Comparison of ENCODE assay signal across 8 mouse cellular contexts in the genomic region with DNA sequence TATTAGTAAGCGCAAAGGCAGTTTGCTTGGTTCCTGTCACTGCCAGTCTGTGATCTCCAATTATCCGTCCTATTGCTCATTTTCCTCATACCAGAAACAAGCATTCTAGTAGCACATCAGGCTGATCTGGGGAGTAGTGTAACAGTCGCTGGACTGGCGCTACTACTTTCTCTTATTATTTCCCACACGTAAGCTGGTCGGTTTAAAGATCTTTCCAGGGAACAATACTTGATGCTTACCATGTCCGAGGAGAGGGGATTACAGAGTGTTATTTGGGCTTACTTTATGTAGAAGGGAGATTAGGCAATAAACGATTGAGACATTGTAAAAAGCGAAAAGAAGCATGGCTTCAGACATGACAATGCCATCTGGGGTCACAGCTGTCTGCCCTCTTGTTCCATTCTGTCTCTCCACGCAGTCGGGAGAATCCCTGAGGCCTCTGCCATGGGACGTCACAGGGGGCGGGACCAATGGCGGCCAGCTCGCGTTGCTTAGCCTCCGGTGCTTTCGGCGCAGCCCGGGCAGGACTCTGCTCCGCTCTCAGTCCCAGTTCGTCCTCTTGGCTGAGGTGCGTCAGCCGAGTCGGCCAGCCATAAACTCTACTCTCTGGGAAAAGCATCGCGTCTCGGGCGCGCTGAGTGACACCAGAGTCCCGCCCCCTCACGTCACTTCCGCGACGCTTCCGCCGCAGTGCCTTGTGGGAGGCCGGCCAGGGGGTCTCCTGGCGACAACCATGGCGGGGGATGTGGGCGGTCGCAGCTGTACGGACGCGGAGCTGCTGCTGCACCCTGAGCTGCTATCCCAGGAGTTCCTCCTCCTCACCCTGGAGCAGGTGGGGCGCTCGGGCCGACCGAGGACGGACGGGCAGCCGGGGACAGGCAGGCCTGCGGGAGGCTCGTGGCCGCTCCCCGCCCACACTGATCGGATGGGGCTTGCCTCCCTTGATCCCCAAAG. TPM values are rescaled to one million over a fixed set of nuclear protein-coding genes. Genes with fewer than 3 reads are reported as not detected.
A peak's percentile ranks its signal among the peaks of the same experiment; 100 is the strongest.
DNase-seq lines count a peak whose midpoint lies in the region; ATAC-seq lines count a peak whose summit lies in the region.

A gene (minus strand): TSS at position 607 of the 954 bp plus-strand sequence.
A gene (plus strand): TSS at position 680 of the 954 bp plus-strand sequence.

- intact Hi-C loops in gastrocnemius, postnatal 14 days (cut with DNase I; ENCODE audit: low total_unique reads) = no loop called here
- intact Hi-C loops in left cerebral cortex, postnatal 14 days (cut with DNase I) = no loop called here

- DNase-seq in adrenal gland, adult (ENCODE audit: inconsistent age in 2 of 2, low spot score in 1 of 2) = peak; percentile 94 to 98
- peak; percentile 96 for DNase-seq in embryo, embryonic 10.5 days (ENCODE audit: low spot score)
- DNase-seq in gastrocnemius, postnatal 14 days = peak; percentile 90
- DNase-seq in left cerebral cortex, postnatal 14 days (ENCODE audit: low spot score in 2 of 2) = peak; percentile 90 to 93
- DNase-seq in mesoderm, embryonic 11.5 days (ENCODE audit: low read depth, low spot score) = peak; percentile 94
- DNase-seq in right cerebral cortex, postnatal 36 days (ENCODE audit: low spot score in 2 of 2) = peak; percentile 87 to 90
- peak; percentile 93 for DNase-seq in yolk sac, embryonic 10.5 days (ENCODE audit: low spot score)

- peak; percentile 91 for ATAC-seq in inflammation-experienced regulatory T-cells, adult 6 months

RNA-seq across cellular contexts. Expression of the first gene that starts in this region (rescaled TPM):
- 10 to 100 TPM in 1 of 2 experiments, 1 to 10 TPM in 1; 9.1 to 10.3 TPM for total RNA-seq in gastrocnemius, postnatal 14 days (2021)
- 1 to 10 TPM; 5.3 to 8.9 (median 7.8) TPM for polyA plus RNA-seq in inflammation-experienced regulatory T-cells, adult 6 months (2017; shearing (Covaris generic))
- 10 to 100 TPM; 40.3 to 41.7 TPM for total RNA-seq in left cerebral cortex, postnatal 14 days (2021)

RNA-seq across cellular contexts. Expression of the second gene that starts in this region (rescaled TPM):
- total RNA-seq in gastrocnemius, postnatal 14 days (2021) = 10 to 100 TPM; 10.8 to 10.9 TPM
- 10 to 100 TPM; 13.8 to 16.3 (median 15.0) TPM for polyA plus RNA-seq in inflammation-experienced regulatory T-cells, adult 6 months (2017; shearing (Covaris generic))
- total RNA-seq in left cerebral cortex, postnatal 14 days (2021) = 10 to 100 TPM; 19.8 to 20.3 TPM

Comparison
In these comparisons a context has a peak if more than half of its experiments do, and no peak if none do; other contexts are left out.
1. Peak in every context shown above with its lines: DNase-seq and ATAC-seq.